Mouse (Mus musculus): ENCODE results near the gene BC048679.
"Not testable (repeated sequence)": the region's sequence is repeated elsewhere in the genome, so short reads cannot be mapped to it uniquely, and the experiment has no call there.

The BC048679 gene

DNA sequence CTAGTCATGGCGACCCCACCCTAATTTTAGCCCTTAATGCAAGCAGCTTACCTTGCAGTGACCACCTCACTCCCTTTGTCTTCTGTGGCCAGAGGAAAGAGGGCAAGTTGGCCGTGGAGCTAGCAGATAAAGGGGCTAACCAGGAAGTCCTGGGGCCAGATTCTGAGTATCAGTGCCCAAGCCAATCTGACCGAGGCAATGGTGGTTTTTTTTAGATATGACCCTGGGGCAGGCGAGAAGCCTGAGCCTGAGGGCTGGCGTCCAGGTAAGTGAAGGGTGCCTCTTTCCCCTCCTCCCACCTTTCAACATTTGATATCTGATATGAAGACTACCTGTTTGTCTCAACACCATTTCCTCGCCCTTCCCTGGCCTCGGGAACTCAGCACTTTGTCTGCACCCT lies at the start of gene BC048679:
BC048679 (minus strand) TSS at position 101 of the 400 bp plus-strand sequence.
- DNase-seq (ENCODE audit: low spot score): no peak

- no peak for DNase-seq (ENCODE audit: low spot score)
These were observed 44.9 kb upstream of the BC048679 start for GRCm38 (mm10) chr7:81542934-81543333.

DNA sequence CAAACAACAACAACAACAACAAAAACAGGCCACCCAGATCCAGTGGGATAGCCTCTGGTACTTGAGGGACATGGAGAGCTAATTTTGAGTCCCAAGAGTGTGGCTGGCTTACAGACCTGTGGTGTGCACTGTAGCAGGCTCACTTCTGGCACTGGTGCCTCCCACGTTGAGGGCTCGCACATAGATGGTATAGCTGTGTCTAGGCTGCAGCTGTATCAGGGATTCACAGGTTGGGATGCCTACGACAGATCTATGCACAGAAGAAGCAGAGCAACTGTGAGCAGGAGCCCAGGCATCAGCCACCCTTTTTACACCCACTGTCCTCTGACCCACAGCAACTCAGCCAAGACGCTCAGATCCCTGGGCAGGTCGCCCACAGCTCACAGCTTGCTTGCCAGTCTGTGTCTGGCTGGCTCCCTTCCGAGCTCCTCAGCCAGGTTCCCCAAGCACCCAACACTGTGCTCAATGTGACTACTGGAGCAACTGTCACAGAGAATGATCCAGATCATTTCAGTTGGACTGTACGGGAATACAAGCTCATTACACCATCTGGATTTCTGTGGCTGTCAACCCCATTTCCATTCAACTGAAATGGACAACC lies 43.9 kb upstream of the BC048679 start:
- DNase-seq (ENCODE audit: low spot score): peak; percentile 20

DNA sequence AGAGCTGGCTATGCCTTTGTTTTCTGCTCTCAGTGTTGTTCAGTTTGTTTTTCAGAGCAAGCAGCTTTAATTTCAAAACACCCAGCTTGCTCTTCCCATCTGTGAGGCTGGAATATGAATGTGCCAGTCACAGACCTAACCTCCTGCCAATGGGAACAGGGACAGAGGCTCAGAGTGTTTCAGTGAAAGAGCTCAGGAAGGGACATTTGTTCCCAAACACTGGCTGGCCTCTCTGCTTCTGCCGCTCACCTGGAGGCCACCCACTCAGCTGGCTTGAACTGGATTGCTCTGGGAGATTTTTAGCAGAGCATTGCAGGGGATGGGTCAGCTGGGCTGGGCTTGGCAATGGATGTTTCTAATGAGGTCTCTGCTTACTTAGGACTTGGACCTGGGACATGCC lies 42.9 kb upstream of the BC048679 start:
- DNase-seq (ENCODE audit: low spot score): no peak

DNA sequence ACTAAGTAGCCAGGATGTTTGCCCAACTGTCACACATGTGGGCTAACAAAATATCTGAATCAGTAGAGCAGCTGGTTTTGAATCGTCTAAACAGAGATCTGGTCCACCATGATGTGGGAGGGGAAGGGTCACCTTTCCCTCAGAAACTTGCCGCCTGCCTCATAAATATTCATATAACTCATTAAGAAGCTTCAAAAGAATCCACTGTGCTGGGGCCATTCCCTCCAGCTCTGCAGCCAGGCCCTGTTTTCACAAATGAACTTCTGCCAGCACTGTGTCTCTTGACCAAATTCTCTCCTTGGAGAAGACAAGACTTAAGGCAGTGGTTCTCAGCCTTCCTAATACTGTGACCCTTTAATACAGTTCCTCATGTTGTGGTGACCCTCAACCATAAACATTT lies 41.5 kb upstream of the BC048679 start:
- DNase-seq (ENCODE audit: low spot score): no peak

DNA sequence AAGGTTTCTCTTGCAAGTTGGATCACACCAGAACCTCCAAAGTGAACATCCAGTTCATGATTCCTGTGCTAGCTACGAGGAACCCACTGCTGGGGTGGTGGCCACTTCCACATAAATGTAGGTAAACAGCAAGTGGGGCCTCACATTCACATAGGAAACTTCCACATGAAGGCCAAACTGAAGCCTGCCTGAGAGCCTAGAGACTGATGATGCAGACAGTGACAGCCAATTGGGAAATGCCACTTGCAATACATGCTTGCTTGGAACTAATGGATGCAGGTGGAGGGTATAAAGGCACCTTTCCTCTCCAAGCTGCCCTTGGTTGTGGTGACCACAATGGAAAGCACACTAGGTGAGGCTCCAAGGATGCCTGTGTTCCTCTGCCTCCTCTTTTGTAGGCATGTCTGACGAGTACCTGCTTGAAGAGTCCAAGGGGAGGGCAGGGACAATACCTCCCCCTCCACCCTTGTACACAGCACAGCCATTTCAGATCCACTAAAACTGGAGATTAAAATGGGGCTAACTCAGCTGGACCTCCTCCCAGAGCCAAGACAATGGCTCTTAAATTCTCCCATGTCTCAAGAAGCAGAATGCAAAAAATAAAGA lies 40.1 kb upstream of the BC048679 start:
- no peak for DNase-seq (ENCODE audit: low spot score)

DNA sequence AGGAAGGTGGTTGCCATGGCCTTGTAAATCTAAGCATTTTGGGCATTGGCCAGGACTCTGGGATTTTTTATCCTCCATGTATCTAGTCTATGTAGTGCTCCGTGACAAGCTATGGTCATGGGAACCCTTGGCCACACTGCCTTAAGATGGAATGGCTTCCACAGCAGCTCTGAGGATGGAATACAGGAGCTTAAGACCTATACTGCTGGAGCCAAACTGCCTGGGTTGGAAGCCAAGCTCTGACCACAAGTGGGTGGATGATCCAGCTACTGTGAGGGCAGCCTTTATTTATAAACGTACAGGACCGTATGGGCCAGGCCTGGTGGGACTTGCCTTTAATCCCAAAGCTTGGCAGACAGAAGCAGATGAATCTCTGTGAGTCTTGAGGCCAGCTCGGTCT lies 38.4 kb upstream of the BC048679 start:
- DNase-seq (ENCODE audit: low spot score): no peak

DNA sequence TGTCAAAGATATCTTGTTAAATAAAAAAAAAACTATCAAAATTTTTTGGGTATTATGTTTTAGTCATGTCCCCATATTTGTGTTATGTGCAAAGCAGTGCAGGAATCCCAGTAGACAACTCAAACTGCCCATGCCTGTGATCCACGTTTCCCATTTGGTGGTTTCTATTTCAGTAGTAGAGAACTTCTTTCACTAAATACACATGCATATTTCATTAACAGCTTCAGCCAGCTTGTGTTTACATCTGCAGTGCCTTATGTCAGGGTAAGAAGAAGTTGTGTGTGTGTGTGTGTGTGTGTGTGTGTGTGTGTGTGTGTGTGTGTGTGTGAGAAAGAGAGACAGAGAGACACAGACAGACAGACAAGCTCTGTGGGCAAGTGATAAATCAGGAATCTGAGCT lies 33.4 kb upstream of the BC048679 start:
- no peak for DNase-seq (ENCODE audit: low spot score)

- no peak for DNase-seq (ENCODE audit: low spot score)
These were observed 30.8 kb upstream of the BC048679 start for GRCm38 (mm10) chr7:81528918-81529317.

DNA sequence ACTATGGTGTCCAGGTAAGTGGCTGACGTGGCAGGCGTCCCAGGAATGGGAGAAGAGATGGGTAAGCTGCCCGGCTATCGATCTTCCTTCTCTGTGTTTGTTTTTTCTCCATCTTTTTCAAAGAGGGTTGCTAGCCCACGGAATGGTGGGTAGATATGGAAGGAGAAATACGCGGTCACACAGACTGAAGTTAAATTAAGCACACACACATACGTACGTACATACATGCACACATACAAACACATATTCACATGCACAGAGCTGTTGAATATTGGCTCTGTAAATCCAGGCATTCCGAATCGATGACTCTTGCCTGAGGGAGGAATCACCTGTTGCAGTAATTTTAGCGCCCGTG lies 25.6 kb upstream of the BC048679 start:
- DNase-seq (ENCODE audit: low spot score): no peak

DNA sequence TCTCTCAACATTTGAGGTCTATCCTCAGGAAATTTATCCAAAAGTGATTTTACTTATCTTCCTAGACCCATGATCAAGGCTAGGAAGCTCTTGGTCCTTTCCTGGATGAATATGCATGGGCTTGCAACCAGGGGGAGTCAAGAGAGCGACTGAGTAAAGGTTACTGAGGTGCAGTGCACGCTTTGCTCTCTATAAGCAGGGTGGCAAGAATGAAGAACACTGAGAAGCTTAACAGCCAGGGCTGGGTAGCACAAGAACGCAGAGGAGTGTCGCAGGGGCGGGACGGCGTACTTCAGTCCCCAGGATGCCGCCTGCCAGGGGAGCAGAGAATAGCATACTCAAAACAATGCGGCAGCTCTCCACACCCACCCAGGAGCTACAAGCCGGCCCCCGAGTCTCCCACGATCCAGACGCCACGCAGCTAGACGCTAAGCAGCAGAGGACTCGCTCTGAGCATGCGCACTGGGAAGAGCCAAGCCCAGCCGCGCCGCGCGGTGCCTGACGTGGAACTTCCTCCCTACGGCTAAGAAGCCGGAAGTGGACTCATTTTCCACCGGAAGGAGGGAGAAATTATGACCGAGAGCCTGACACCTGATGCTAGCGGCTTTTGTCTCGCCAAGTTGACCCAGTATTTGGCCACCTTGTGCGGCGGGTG lies 25.1 kb upstream of the BC048679 start:
- peak; percentile 83 for DNase-seq (ENCODE audit: low spot score)

DNA sequence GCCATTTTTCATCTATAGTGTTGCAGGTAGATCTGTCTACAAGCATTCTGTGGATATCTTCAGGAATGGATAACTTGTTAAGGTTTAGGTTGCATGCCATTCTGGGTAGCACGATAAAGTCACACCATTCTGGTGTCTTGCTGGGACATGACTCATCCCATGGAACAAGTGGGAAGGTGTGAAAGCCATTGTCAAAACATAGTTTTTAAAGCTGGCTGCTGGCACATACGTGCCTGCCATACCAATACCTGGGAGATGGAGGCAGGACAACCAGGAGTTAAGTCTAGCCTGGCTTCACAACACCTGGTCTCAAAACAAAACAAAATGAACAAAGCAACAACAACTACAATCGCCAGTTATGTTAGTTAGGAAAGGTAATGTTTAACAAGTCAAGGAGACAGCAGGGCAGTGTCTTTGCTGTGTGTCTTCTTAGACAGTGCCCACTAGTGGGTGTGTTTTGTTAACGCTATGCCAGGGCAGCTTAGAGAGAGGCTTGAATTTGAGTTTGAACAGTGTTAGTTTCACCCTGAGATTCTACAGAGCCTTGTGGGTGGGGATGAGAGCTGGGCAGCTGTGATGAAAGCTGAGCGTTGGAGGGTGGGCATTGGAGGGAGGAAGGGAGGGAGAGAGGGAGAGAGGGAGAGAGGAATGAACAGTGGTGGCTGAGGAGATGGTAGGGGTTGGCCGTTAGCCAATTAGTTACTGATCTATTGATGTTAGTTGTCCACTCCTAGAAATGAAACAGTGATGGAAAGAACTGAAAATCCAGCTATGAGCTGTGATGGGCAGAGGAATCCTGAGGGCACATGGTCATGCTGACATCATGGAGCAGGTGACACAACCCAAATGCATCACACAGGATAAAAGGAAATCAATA lies 18.3 kb upstream of the BC048679 start:
- DNase-seq (ENCODE audit: low spot score): no peak

DNA sequence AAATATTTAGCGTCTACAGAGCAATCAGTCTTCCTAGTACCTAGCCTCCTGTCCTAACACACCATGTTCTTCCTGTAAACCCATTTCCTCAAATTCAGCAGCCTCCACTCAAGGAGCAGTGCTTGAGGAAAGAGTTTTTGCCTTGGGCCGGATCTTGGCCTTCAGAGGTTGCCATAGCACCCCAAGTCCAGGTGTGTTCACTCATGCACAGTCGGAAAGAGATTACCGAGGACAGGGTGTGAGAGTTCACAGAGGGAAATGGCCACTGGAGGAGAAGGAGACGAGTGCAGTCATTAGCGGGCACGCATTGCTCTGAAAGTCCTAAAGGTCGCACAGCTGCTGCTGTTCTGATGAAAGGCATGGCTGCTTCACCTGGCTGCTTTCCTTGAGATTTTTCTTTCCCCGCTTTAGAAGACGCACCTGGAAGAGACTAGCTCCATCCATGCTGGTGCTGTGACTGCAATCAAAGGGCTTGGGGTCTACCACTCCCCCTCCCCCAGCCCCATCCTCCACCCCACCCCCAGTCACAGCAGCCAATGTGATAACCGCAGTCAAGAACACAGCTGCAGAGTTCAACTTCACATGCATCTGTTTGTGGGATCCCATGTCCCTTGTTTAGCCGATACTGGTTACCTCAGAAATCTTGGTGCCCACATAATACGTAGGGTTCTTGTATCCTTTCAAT lies 17.0 kb upstream of the BC048679 start:
- DNase-seq (ENCODE audit: low spot score): no peak

DNA sequence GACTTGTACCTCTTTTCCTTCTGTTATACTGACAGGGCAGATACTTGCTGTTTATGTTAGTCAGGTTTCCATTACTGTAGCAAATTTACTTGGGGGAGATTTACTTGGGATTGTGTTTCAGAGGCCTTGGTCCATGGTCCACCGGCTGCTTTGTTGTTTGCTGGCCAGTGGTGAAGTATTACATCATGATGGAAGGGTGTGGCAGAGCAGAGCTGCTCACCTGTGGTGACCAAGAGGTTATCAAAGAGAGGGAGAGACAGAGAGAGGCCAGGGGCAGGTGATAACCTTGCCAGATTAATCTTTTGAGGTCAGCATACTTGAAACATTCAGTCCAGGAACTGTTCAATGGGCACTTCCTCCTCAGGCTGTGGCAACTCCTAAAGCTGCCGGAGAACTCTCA lies 3.0 kb upstream of the BC048679 start:
- no peak for DNase-seq (ENCODE audit: low spot score)

- DNase-seq (ENCODE audit: low spot score): no peak
These were observed 910 bp downstream of the BC048679 start for GRCm38 (mm10) chr7:81497171-81497570.

DNA sequence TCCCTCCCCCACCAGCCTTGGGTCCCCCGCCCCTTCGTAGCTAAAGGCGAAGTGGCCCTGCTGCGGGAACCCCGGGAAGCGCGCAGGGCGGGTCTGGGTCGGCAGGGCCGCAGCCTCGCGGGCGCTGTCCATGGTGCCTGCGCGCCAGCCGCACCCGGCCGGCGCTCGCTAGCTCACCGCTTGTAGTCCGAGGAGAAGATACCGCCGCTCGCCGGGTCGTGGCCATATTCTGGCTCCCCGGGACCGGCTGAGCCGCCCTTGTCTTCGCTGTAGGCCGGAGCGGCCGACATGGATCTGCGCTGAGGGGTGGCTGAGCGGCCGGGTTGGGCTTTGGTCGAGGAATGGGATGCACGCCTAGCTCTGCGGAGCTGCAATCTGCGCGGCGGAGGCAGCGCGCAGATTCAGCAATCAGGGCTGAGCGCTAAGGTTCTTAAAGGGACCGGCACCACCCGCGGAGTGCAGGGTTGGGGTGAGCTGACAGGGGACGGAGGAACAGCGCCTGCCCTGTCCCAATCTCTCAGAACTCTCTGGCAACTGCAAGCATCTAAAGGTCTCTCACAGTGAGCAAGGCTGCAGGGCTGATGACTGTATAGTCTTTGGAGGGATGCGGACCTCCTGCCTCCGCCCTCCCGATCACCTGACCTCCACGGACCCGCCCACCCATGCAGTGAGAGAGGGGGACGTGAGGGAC lies 4.6 kb downstream of the BC048679 start, which contains the start of gene Ap3b2:
Ap3b2 (minus strand) TSS at position 595 of the 691 bp plus-strand sequence.
- DNase-seq (ENCODE audit: low spot score): peak; percentile 33

- no peak for DNase-seq (ENCODE audit: low spot score)
These were observed 5.5 kb downstream of the BC048679 start for GRCm38 (mm10) chr7:81492628-81493027.

GRCm38 (mm10) chr7:81489649-81490048 lies 8.4 kb downstream of the BC048679 start:
- no peak for DNase-seq (ENCODE audit: low spot score)

GRCm38 (mm10) chr7:81480800-81481199 lies 17.3 kb downstream of the BC048679 start:
- DNase-seq (ENCODE audit: low spot score): no peak

GRCm38 (mm10) chr7:81479531-81480090 lies 18.5 kb downstream of the BC048679 start:
- no peak for DNase-seq (ENCODE audit: low spot score)

DNA sequence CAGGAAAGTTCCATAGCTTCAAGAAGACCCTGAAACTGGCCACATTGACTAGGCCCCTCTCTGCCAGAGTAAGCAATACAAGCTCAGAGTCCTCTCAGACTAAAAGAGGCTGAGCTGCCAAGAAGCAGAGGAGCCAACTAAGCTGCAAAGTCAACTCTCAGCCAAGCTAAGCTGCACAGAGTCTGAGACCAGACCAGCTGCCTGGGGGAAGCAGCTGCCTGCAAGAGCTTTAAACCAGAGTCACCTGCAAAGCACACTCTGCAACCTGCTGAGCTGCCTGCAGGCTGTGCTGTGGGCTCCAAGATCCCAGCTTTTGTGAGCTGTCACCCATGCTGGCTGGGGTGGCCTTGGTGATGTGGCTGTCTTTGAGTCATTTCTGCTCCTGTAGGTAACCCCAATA lies 19.8 kb downstream of the BC048679 start:
- DNase-seq (ENCODE audit: low spot score): not testable (repeated sequence)
